Mouse (Mus musculus): ENCODE results near the gene Sdhc.

- TF ChIP-seq CTCF (IDR thresholded peaks at IDR 0.05; ENCODE audit: low read depth, low read length), result no peak
- TF ChIP-seq GATA1 (IDR thresholded peaks at IDR 0.05; ENCODE audit: borderline replicate concordance, low read length), result no peak
- TF ChIP-seq TAL1 (conservative IDR thresholded peaks at IDR 0.05; ENCODE audit: low read depth, low read length), result no peak
- no peak for TF ChIP-seq POLR2AphosphoS5 (IDR thresholded peaks at IDR 0.05; ENCODE audit: insufficient replicate concordance, low read depth, low read length)
- TF ChIP-seq GATA2 (IDR thresholded peaks at IDR 0.05; ENCODE audit: borderline replicate concordance, low read depth, low read length), result no peak
Observed at GRCm38 (mm10) chr1:171159485-171159975, 9.1 kb upstream of the Sdhc start.

Measured in G1E (cell line).